Mouse (Mus musculus) embryonic facial prominence, embryonic 11.5 days (tissue): ENCODE data around the gene Ubap2l. TPM values are rescaled to one million over a fixed set of nuclear protein-coding genes. Genes with fewer than 3 reads are reported as not detected.

Experiments
- ATAC-seq: fragments of 200-750 bp; cut with Nextera tagmentation; replicated peaks from 2 replicates; pipeline ENCODE4 v1.8.0; 2017; ENCODE audit warnings: low read depth; ENCODE audit not compliant: insufficient number of reproducible peaks, low FRiP score, low TSS enrichment
- DNase-seq: peaks from one replicate; pipeline ENCODE4 v3.0.0-alpha.2; 2015; ENCODE audit warnings: low spot score
- H3K27ac ChIP-seq: fragments of 300-500 bp; sonication (generic); replicated peaks from 2 replicates; pipeline ENCODE4 v1.5.1; 2014; ENCODE audit warnings: mild to moderate bottlenecking, low read depth, low read length, control low read depth
- H3K27me3 ChIP-seq: fragments of 300-500 bp; sonication (generic); 2 replicates; pipeline ENCODE4 v1.6.1; 2014; ENCODE audit warnings: mild to moderate bottlenecking, low read length, moderate library complexity, mixed read lengths; ENCODE audit not compliant: control insufficient read depth, insufficient read depth
- H3K36me3 ChIP-seq: fragments of 300-500 bp; sonication (generic); replicated peaks from 2 replicates; pipeline ENCODE4 v1.6.1; 2014; ENCODE audit warnings: low read depth, mild to moderate bottlenecking, low read length, moderate library complexity, mixed read lengths; ENCODE audit not compliant: control insufficient read depth, insufficient read depth
- H3K4me1 ChIP-seq: fragments of 300-500 bp; sonication (generic); 2 replicates; pipeline ENCODE4 v1.6.1; 2014; ENCODE audit warnings: low read length, mixed read lengths; ENCODE audit not compliant: control insufficient read depth, insufficient read depth
- H3K4me2 ChIP-seq: fragments of 300-500 bp; sonication (generic); 2 replicates; pipeline ENCODE4 v1.6.1; 2014; ENCODE audit warnings: low read depth, mild to moderate bottlenecking, control low read depth, low read length, moderate library complexity
- H3K4me3 ChIP-seq: fragments of 300-500 bp; sonication (generic); 2 replicates; pipeline ENCODE4 v1.5.1; 2014; ENCODE audit warnings: low read depth, low read length, control low read depth
- H3K9ac ChIP-seq: fragments of 300-500 bp; sonication (generic); replicated peaks from 2 replicates; pipeline ENCODE4 v1.6.1; 2014; ENCODE audit warnings: mild to moderate bottlenecking, control low read depth, low read length
- H3K9me3 ChIP-seq: fragments of 300-500 bp; sonication (generic); replicated peaks from 2 replicates; pipeline ENCODE4 v1.6.1; 2016; ENCODE audit warnings: mild to moderate bottlenecking, low read length, inconsistent platforms, mixed read lengths; ENCODE audit not compliant: control insufficient read depth
- WGBS: fragments of 180-500 bp; shearing (Covaris S2); extraction: QIAGEN DNeasy Blood & Tissue Kit; methylation state at CpG from one replicate; pipeline ENCODE4 v1.1.7; 2014; 5-methylcytosine and 5-hydroxymethylcytosine counted together
- polyA plus RNA-seq: library from polyadenylated mRNA; unstranded; fragments of >200 nt; fragmentation: Nextera tagmentation; extraction: Ambion mirVana; gene quantifications from 2 replicates; pipeline ENCODE4 v1.2.1, GENCODE M21; 2014

The Ubap2l gene
- polyA plus RNA-seq, 1 experiment from 2014 or later = 227 TPM

GRCm38 (mm10) chr3:90079133-90079762, 26.8 kb upstream of the Ubap2l start:
- Histone ChIP-seq H3K4me2 (peak overlapping the region; percentile 76), H3K27ac (peak overlapping the region; percentile 92), H3K36me3 (no peaks in the 10 kb centered on the region), H3K27me3 (no peaks in the 10 kb centered on the region), H3K4me3 (peak overlapping the region; percentile 86), H3K9me3 (no peaks in the 10 kb centered on the region), H3K4me1 (no peaks in the 10 kb centered on the region; the same call in 1 of the 2 replicates), H3K9ac (peak overlapping the region; percentile 91)
- WGBS = under 1% methylated on average over 33 of the region's 33 CpGs
- peak; percentile 96 for ATAC-seq
- DNase-seq = peak; percentile 97

GRCm38 (mm10) chr3:90078224-90078623, 25.8 kb upstream of the Ubap2l start:
- ATAC-seq (no peak), DNase-seq (no peak)
- H3K36me3 ChIP-seq = no peaks in the 10 kb centered on the region
- H3K9me3 ChIP-seq = no peaks in the 10 kb centered on the region
- H3K27ac ChIP-seq = no peak overlapping the region
- H3K27me3 ChIP-seq = no peaks in the 10 kb centered on the region
- H3K4me2 ChIP-seq = no peak overlapping the region
- H3K4me3 ChIP-seq = no peak overlapping the region
- H3K9ac ChIP-seq = no peak overlapping the region
- 54% methylated on average over 5 of the region's 5 CpGs for WGBS
- H3K4me1 ChIP-seq = no peaks in the 10 kb centered on the region; the same call in 1 of the 2 replicates

DNA sequence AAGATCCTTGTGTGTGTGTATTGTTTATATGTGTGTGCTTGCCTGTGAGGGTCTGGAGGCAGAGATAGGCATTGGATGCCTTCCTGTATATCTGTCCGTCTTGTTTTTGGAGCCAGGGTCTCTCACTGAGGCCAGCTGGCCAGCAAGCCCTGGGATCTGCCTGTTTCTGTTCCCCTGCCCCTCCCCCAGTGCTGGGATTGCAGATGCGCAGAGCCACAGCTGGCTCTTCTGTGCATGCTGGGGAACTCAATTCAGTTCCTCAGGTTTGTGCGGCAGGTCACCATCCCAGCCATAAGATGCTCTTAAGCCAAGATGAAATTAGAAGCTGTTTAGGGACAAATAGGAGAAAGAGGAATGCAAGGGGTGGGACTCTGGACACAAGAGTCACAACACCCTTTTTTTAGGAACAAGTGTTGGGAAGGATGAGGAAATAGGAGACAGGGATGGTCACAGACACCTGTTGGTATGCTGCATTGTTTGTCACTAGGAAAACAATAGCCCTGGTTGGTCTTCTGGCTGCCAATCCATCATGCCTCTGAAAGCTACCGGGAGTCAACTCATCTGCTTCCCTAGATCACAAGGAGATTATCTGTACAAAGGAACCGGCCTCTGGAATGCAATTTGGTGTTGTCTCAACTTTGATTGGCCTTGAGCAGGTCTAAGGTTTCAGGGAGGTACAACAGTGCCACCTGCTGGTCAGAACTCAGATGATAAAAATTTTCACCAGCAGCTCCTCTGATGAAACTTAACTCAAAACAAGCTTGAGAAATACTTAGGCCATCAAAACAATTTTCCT, 24.7 kb upstream of the Ubap2l start:
- Histone ChIP-seq H3K9me3 (no peaks in the 10 kb centered on the region), H3K9ac (no peak overlapping the region), H3K27ac (no peak overlapping the region), H3K36me3 (no peaks in the 10 kb centered on the region), H3K4me1 (no peaks in the 10 kb centered on the region; the same call in 1 of the 2 replicates), H3K4me2 (no peak overlapping the region), H3K27me3 (no peaks in the 10 kb centered on the region), H3K4me3 (no peak overlapping the region)
- WGBS = 13% methylated on average over 5 of the region's 5 CpGs
- no peak for ATAC-seq
- DNase-seq = peak; percentile 91

DNA sequence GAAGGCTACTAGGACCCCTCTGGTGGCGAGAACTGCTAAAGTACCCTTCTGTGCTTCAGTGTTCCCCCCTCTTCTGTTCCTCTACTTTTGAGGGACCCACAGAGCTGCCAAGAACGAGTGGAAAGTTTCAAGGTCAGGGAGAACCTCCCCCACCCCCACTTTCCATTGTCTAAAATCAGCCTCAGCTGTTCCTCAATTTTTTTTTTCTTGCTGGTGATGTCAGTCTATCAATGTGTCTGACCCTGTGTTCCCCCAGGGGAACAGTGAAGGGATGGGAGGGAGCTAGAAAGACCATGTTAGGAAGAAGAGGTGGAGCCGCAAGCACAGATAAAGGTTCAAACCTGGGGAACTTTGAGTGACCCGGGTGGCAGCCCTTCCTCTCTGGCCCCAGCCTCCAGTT, 19.9 kb upstream of the Ubap2l start, which contains the start of gene Tpm3:
TSS of gene Tpm3 (plus strand) at position 356 of the 400 bp plus-strand sequence.
- ATAC-seq = no peak
- Histone ChIP-seq H3K9me3 (no peaks in the 10 kb centered on the region), H3K4me2 (no peak within 1 kb of the TSS), H3K4me3 (no peak within 1 kb of the TSS), H3K36me3 (no peaks in the 10 kb centered on the region), H3K4me1 (no peaks in the 10 kb centered on the region), H3K27me3 (no peaks in the 10 kb centered on the region), H3K27ac (no peak within 1 kb of the TSS), H3K9ac (no peak within 1 kb of the TSS)
- WGBS = 69% methylated on average over 4 of the region's 4 CpGs
- no peak for DNase-seq

DNA sequence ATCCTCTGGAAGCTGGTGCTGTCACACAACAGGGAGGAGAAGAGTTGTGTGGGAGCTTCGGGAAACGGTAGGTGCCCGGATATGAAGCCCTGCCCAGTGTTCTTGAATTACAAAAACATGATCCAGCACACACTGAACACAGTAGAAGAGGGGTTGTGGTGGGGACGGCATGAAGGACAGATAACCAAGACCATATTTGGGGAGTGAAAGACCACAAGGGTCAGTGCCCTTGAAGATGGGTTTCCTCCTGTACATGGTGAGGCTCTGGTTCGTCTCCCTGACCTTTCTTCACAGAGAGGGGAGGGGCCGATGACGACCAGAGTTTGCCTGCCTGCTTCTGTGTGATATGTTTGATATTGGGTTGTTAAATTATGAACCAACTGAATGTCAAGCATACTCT, 17.3 kb upstream of the Ubap2l start:
- DNase-seq (no peak), ATAC-seq (no peak)
- H3K9me3 ChIP-seq = no peaks in the 10 kb centered on the region
- no peaks in the 10 kb centered on the region for H3K4me1 ChIP-seq
- no peak overlapping the region for H3K4me3 ChIP-seq
- no peak overlapping the region for H3K27ac ChIP-seq
- WGBS = 70% methylated on average over 7 of the region's 7 CpGs
- H3K4me2 ChIP-seq = no peak overlapping the region
- no peaks in the 10 kb centered on the region for H3K36me3 ChIP-seq
- H3K27me3 ChIP-seq = no peaks in the 10 kb centered on the region
- no peak overlapping the region for H3K9ac ChIP-seq

- Histone ChIP-seq H3K4me2 (no peak overlapping the region), H3K27me3 (no peaks in the 10 kb centered on the region), H3K4me3 (no peak overlapping the region), H3K9me3 (no peaks in the 10 kb centered on the region), H3K36me3 (no peaks in the 10 kb centered on the region), H3K27ac (no peak overlapping the region), H3K9ac (no peak overlapping the region), H3K4me1 (no peaks in the 10 kb centered on the region)
- ATAC-seq (no peak), DNase-seq (no peak)
- 84% methylated on average over 4 of the region's 4 CpGs for WGBS
Measured at GRCm38 (mm10) chr3:90067851-90068250, 15.4 kb upstream of the Ubap2l start.

- ATAC-seq (no peak), DNase-seq (peak; percentile 68)
- no peak overlapping the region for H3K4me2 ChIP-seq
- H3K36me3 ChIP-seq = peaks cover 3% of the 10 kb centered on the region
- no peak overlapping the region for H3K4me3 ChIP-seq
- no peaks in the 10 kb centered on the region for H3K4me1 ChIP-seq
- no peaks in the 10 kb centered on the region for H3K9me3 ChIP-seq
- no peak overlapping the region for H3K27ac ChIP-seq
- WGBS = 70% methylated on average over 3 of the region's 3 CpGs
- H3K9ac ChIP-seq = no peak overlapping the region
- no peaks in the 10 kb centered on the region for H3K27me3 ChIP-seq
Measured at GRCm38 (mm10) chr3:90065553-90065952, 13.1 kb upstream of the Ubap2l start.

GRCm38 (mm10) chr3:90064383-90064782, 12.0 kb upstream of the Ubap2l start:
- Histone ChIP-seq H3K4me1 (no peaks in the 10 kb centered on the region), H3K4me3 (no peak overlapping the region), H3K27me3 (no peaks in the 10 kb centered on the region), H3K27ac (no peak overlapping the region), H3K36me3 (peaks cover 3% of the 10 kb centered on the region), H3K9ac (no peak overlapping the region), H3K4me2 (no peak overlapping the region), H3K9me3 (no peaks in the 10 kb centered on the region)
- 86% methylated on average over 3 of the region's 3 CpGs for WGBS
- DNase-seq (no peak), ATAC-seq (no peak)
